Mouse (Mus musculus) T-helper 1 cell (primary cell): Measurements from ENCODE around the gene Gm36210.

Experiments used
- in situ Hi-C: fragments of 300-600 bp; cut with MboI, MseI; formaldehyde crosslinking; loops from one replicate; pipeline ENCODE4 v1.15.1; 2025; ENCODE audit warnings: high pct_unique_total_duplicates

Gm36210 gene

DNA sequence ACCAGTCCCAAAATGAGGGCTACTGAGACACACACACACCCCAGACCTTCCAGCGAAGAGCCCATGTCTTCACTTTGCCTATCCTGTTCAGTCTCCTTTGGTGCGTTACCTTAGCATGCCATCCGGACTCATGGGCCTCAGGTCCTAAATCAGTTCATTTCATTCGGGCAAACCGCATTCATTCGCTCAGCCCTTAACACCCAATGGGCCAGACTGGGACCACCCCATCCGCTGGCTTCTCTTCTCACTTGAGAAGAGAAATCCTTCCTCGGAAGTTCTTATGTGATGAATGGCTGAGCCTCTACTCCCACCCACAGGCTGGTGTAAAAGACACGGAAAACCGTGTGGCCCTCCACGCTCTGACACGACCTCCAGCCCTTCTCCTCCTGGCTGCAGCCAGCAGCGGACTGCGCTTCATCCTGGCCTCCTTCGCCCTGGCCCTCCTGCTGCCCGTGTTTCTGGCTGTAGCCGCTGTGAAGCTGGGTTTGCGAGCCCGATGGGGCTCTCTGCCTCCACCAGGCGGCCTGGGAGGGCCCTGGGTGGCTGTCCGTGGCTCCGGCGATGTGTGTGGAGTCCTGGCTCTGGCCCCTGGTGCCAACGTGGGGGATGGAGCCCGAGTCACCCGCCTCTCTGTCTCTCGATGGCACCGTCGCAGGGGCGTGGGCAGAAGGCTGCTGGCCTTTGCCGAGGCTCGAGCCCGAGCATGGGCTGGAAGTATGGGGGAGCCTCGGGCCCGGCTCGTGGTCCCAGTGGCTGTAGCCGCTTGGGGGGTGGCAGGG is 17.5 kb upstream of the Gm36210 start:
- in situ Hi-C loops = no loop called here

- in situ Hi-C loops = no loop called here
Observed at GRCm38 (mm10) chr7:4922931-4923565, 16.7 kb upstream of the Gm36210 start.

DNA sequence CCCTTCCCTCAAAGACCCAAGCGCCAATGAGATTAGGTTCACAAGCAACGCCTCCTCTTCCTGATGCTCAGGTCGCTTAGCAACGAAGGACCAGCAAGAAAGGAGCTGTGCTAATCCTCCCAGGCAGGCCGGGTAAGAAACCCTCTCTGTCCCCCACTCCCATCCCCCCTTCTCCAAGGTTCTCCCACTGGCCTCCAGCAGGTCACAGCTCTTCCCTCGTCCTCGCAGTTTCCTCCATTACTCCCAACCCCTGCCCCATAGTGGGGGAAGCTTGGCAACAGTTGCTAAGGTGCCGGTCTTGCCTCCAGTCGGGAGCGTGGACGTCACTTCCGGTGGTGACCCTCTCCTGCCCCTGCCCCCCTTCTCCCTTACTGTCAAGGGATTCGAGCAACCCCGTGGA is 16.2 kb upstream of the Gm36210 start:
- in situ Hi-C loops = no loop called here

DNA sequence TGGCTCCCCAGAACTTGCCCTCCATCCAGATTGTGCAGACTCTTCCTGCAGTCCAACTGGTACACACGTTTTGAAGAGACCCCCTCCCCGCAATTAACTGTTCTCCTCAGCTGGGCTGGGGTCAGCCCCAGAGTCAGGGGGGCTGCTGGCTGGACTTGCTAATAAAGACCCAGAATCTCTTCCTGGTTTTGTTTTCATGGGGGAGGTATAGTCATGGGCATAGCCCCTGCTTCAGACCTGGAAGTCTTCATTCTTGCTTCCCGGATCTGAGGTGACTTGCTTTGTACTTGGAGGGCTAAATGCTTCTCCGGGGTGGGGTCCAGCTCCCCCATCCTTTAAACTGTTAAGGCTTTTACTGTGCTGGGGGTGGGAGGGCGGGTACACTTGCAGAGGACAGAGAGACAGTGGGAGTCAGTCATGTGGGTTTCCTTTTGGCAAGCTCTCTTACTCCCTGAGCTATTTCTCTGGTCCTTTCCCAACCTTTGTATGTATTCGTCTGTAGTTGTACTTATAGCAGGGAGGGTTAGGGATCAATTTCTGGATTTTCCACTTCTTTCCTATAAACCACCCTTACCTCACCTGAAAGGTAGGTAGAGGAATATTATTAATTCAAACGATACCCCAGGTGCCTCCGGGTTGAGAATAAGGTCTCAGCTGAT is 15.6 kb upstream of the Gm36210 start, which contains the start of gene Nat14:
Gene Nat14 (plus strand): TSS at position 205 of the 659 bp plus-strand sequence.
- in situ Hi-C loops = no loop called here

DNA sequence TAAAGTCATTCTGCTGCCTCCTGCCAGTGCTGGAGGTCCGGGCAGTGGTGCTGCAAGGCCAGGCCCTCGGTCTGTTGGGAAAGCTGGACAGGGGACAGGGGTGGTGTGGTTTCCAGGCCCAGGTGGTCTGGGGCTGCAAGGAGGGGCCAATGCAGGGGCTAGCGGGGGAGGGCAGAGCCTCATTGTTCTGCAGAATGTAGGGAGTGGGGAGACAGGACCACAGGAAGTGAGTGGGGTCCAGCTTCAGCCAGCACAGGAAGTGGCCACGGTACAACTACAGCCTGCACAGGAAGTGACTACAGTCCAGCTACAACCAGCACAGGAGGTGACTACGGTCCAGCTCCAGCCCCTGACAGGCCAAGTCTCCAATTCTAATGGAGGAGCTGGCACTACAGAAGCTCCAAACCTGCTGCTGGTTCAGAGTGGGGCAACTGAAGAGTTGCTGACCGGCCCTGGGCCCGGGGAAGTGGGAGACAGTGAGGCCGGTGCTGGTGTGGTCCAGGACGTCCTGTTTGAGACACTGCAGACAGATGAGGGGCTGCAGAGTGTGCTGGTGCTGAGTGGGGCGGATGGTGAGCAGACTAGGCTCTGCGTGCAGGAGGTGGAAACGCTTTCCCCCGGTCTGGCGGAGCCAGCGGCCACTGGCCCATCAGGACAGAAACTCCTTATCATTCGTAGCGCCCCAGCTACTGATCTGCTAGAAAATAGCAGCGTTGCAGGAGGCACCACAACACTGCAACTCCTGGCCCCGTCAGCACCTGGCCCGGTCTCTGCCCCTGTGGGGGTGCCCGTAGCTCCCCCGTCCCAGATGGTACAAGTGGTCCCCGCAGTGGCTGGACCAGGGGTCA is 14.9 kb upstream of the Gm36210 start:
- in situ Hi-C loops = no loop called here

DNA sequence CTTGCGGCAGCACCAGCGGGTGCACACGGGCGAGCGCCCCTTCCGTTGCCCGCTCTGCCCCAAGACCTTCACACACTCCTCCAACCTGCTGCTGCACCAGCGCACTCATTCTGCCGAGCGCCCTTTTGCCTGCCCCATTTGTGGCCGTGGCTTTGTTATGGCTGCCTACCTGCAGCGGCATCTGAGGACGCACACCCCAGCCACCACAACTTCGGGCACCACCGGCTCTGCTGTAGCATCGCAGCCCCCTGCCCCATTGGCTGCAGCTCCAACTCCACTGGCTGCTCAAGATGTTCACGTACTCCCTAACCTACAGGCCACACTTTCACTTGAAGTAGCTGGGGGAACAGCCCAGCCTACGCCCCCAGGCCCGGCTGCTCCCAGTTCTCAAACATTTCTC is 14.2 kb upstream of the Gm36210 start:
- in situ Hi-C loops = no loop called here

DNA sequence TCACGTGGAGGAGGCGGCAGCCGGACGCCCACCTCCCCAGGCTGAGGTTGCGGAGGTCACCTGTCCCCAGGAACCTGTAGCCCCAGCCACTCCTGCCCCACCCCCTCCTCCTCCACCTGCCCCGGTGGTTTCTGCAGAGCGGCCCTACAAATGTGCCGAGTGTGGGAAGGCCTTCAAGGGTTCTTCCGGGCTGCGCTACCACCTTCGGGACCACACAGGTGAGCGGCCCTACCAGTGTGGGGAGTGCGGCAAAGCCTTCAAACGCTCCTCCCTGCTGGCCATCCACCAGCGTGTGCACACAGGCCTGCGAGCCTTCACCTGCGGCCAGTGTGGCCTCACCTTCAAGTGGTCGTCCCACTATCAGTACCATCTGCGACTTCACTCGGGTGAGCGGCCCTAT is 13.7 kb upstream of the Gm36210 start:
- in situ Hi-C loops = no loop called here

DNA sequence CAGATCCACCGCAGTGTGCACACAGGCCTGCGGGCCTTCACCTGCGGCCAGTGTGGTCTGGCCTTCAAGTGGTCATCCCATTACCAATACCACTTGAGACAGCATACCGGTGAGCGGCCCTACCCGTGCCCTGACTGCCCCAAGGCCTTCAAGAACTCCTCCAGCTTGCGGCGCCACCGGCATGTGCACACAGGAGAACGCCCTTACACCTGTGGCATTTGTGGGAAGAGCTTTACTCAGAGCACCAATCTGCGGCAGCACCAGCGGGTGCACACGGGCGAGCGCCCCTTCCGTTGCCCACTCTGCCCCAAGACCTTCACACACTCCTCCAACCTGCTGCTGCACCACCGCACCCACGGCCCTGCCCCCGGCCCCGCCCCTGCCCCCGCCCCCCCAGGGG is 12.8 kb upstream of the Gm36210 start:
- in situ Hi-C loops = no loop called here

DNA sequence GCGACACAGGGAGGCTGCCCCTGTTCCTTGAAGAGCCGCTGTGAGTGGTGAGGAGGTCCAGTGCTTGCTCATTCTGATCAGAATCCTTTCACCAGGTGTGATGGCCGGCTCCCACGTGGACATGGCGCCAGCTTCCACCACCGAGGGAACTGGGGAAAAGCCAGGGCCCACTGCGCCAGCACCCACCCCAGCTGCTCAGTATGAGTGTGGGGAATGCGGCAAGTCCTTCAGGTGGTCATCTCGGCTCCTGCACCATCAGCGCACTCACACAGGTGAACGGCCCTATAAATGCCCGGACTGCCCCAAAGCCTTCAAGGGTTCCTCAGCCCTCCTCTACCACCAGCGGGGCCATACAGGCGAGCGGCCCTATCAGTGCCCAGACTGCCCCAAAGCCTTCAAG is 12.4 kb upstream of the Gm36210 start:
- in situ Hi-C loops = no loop called here

DNA sequence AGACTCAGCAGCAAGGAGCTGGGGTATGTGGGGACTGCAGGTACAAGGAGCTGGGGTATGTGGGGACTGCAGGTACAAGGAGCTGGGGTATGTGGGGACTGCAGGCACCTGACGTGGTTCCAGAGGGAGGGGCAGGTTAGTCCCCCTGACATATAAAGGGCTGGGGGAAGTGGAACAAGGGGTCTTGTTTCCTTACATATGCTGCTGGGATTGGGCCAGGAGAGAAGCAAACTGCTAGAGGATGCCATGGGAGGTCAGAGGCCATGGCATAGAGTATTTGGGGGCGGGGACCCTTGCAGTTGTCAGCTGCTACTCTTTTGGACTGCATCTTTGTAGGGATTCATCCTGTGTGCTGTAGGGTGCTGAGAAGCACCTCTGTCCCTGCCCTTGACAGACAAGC is 11.2 kb upstream of the Gm36210 start:
- in situ Hi-C loops = no loop called here

GRCm38 (mm10) chr7:4915669-4916416 is 9.5 kb upstream of the Gm36210 start:
- in situ Hi-C loops = no loop called here

- in situ Hi-C loops = no loop called here
Observed at GRCm38 (mm10) chr7:4915007-4915665, 8.8 kb upstream of the Gm36210 start, which contains the start of gene Zfp628. Gene Zfp628, plus strand, starts transcription at chr7:4915217.

DNA sequence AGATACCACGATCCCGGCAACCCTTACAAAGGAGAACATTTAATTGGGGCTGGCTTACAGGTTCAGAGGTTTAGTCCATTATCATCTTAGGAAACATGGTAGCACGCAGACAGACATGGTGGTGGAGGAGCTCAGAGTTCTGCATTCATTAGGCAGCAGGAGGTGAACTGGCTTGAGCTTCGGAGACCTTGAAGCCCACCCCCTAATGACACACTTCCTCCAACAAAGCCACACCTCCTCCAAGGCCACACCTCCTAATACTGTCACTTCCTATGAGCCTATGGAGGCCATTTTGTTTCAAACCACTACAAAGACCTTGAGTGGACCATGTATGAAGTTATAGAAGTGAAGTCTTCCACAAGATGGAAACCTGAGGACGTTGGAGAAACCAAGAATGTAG is 5.9 kb upstream of the Gm36210 start:
- in situ Hi-C loops = no loop called here

GRCm38 (mm10) chr7:4911561-4911960 is 5.2 kb upstream of the Gm36210 start:
- in situ Hi-C loops = no loop called here

- in situ Hi-C loops = no loop called here
Observed at GRCm38 (mm10) chr7:4902404-4902803, 3.9 kb downstream of the Gm36210 start.

DNA sequence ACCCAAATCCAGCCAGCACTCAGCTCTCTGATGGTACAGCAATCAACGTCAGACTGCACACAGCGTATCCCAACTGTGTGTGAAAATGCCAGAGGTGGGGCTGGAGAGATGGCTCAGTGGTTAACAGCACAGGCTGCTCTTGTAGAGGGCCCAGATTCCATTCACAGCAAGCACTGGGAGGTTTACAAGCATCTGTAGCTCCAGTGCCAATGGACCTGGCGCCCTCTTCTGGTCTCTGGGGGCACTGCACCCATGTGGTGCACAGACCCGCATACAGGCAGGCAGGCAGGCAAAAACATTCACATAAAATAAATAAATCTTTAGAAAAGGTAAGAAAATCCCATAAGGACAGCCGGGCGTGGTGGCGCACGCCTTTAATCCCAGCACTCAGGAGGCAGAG is 5.1 kb downstream of the Gm36210 start:
- in situ Hi-C loops = no loop called here

DNA sequence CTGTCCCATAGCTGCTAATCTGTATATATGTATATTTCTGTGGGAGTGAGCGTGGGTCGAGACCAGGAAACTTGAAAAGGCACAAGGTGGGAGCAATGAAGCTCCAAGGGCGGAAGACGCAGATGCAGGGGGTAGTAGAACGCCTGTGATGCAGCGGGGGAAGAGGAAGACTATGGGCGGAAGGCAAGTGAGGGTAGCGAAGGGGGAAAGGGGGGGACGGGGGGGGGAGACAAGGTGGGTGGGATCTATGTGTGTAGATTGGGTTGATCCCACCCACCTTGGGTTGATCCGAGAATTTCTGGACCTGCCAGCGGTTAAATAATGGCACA is 5.8 kb downstream of the Gm36210 start:
- in situ Hi-C loops = no loop called here

GRCm38 (mm10) chr7:4899649-4900522 is 6.4 kb downstream of the Gm36210 start:
- in situ Hi-C loops = loop anchor here (5.0 kb wide), 1 partner anchor 78 kb away; no protein-coding TSS in a partner anchor

DNA sequence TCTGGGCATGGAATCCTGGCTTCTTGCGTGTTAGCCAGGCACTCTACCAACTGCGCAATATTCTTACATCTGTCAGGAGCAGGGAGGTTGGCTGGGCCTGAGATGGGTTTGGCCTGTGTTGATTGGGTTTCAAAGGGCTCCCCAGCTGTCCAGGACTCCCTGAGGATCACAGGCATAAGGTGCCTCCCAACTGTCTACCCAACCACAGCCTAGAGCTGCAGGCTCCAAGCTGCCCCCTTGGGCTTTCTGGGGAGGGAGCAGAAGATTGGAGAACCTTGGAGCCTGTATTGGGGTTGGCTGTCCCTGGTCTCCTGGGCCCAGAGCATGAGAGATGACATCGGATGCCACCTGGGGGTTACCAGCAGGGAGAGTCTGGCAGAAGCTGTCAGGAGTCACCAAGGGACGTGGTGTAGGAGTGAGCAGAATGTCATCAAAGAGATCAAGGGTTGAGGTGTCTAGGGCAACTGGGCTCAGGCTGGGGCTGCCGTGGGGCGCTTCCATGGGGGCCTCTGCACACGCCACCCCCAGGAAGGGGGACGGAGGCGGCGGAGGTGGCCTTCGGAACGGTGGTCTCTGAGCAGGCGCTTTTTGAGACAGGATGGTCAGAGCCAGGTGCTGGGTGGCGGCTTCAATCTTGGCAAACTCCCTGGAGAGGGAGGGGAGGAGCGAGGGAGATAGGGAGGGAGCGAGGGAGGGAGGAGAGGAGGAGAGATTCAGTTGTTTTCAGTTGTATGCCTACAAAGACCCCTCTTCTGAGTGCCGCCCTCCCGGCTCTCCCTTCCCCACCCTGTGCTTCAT is 7.3 kb downstream of the Gm36210 start:
- in situ Hi-C loops = loop anchor here (5.0 kb wide), 1 partner anchor 77 kb away; no protein-coding TSS in a partner anchor
